Mouse (Mus musculus) CH12F3 (cell line): ENCODE results near the gene Olfr398.

ENCODE experiments used
- in situ Hi-C: fragments of 300-500 bp; cut with MboI; formaldehyde crosslinking; loops from 2 replicates; pipeline ENCODE4 v1.14.3; 2020; ENCODE audit warnings: low sequenced_read_pairs

Gene Olfr398

DNA sequence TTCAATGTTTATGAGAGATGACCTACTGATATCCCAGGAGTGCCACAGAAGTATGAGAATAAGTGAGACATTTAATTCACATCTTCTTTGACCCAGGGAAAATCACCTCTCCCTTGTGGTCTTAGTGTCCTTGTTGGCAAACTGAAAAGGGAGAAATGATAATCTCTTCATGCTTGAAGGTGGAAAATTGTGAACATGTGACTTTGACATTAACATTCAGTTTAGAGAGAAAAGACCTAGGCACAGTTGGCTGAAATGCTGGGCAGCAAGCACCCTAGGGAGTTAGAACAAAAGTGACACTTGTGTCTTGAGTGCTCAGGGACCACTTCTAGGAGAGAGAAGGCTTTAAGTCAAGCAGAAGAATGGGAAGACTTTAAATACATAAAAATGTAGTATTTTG is at the start of gene Olfr398:
Gene Olfr398 (minus strand): TSS at position 101 of the 400 bp plus-strand sequence.
- in situ Hi-C loops, result no loop called here

DNA sequence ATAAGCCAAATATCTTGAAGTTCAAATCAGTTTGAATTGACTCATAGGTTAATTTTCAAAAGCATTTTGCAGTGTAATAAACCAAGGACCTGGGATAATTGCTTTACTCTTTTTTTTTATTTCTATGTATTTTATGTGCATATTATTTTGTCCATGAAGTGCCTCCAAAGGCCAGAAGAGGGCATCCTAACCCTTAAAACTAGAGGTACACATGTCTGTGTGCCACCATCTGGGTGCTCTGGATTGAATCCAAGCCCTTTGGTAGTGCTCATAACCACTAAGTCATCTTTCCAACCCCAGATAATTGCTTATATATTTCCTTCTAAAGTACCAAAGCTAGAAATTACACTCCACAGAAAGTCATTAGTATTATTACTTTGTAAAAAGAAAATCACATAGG is 2.9 kb upstream of the Olfr398 start:
- in situ Hi-C loops, result no loop called here

DNA sequence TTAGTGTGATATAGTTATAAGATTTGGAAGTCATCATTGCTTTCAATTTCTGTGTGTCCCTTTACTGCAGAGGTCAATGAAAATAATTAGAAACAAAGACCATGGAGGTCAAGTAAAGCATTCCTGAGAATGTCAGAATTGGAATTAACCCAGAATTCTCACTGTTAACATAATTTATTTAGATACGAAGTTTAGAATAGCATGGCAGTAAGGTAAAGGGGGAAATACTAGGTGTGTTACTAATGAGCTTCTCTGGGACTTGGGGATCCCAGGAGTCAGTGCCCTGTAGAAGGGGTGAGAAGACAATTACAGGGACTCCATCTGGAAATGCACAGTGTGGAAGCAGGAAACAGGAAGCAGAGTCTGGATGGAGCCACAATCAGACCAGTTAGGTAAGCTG is 29.7 kb downstream of the Olfr398 start, which contains the start of gene Olfr397:
Gene Olfr397 (plus strand): TSS at position 301 of the 400 bp plus-strand sequence.
- in situ Hi-C loops, result no loop called here

DNA sequence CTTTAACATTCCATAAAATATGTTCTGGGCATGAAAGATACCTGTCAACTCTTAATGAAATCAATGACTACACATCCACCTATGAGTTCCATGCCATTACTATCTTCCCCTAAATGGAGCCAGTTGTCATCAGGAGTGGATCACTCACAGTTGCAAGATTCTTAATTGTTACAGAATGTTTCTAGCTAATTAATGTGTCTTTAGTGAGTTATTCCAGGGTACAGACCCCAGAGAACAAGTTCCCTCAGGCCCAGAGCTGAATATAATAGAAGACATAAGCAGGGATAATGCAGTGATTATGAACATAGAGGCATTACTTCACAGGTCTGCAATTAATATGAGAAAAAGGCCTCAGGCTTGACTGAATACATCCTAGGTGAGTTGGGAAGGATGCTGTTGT is 53.8 kb downstream of the Olfr398 start, which contains the start of gene Olfr23:
Gene Olfr23 (plus strand): TSS at position 301 of the 400 bp plus-strand sequence.
- in situ Hi-C loops, result no loop called here
